Mouse (Mus musculus) frontal cortex, postnatal 36 days (tissue): ENCODE measurements around the gene Samd15.
A peak's percentile ranks its signal among the peaks of the same experiment; 100 is the strongest.
"Not testable (repeated sequence)": the region's sequence is repeated elsewhere in the genome, so short reads cannot be mapped to it uniquely, and the experiment has no call there.

Source experiments
- DNase-seq, 2 experiments: peaks; one replicate each; pipeline ENCODE4 v3.0.0; 2022; ENCODE audit warnings: low spot score in 2 of 2

Samd15 gene

GRCm38 (mm10) chr12:87199206-87199972 lies at the start of gene Samd15:
Gene Samd15 (plus strand): TSS chr12:87199723.
- DNase-seq = peak; percentile 37 to 52

DNA sequence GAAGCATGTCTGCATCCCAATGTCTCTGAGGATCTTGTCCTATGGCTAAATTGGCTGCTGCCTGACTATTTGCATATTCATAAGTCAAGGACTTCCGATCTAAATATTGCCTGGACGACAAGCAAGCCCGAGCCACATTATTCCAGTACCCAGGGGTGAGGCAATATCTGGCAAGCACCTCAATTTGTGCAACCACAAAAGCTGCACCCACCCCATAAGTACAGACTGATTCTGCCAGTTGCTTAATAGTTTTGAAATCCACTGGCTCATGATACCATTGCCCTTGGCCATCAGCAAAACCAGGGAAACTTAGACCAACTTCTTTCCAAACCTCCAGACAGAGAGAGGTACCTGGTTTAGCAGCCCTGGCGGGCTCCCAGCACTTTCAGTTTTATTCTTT lies 45.1 kb upstream of the Samd15 start:
- not testable (repeated sequence) for DNase-seq

GRCm38 (mm10) chr12:87157361-87157760 lies 42.2 kb upstream of the Samd15 start:
- no peak for DNase-seq

DNA sequence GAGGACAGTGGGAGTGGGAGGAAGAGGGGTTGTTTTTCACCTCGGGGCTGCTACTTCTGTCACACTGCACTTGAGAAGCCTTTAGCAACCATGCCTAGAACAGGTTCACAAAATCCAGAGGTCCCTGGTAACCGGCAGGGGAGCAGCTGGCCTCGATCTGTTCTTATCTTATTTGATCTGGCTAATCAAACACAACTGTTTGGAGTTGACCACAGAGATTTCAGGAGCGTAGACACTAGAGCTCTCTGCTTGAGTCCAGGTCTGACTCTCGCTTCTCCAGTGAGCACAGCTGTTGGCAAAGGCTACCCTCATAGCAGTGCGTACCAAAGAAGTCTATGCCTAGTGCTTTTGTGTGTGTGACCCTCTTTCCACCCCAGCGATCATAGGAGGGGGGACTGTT lies 41.4 kb upstream of the Samd15 start:
- no peak for DNase-seq

- no peak for DNase-seq
Observed at GRCm38 (mm10) chr12:87160310-87160709, 39.2 kb upstream of the Samd15 start.

GRCm38 (mm10) chr12:87160815-87161214 lies 38.7 kb upstream of the Samd15 start:
- no peak for DNase-seq

DNA sequence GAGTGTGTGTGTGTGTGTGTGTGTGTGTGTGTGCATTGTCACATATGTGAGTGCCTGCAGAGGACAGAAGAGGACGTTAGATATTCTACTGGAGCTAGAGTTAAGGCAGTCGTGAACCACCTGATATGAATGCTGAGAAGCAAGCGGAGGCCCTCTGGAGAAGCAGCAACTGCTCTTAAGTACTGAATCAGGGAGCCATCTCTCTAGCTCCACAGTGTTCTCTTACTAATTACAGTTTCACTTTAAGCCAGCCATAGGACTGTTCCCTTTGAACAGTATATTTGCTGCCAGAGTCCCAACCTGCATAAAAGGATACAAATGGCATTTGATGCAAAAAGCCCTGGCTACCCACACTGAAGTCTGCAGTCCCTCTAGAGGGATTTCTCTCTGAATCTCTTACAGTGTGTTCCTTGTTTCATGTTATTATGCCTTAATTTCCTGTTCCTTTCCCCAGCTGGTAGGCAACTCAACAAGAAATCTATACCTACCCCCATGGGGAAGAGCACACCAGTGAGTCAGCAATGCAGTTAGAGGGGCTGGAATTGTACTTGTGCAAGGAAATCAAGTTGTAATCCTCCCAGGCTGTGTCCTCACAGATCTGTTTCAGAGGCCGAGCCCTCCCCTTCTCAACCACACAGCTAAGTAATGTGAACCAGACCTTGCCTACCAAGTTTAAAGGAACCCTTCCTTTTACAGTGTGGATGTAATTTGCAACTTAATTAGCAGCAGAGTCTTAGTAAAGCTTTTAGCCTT lies 24.2 kb upstream of the Samd15 start:
- DNase-seq = no peak

- DNase-seq = no peak
Observed at GRCm38 (mm10) chr12:87177631-87178030, 21.9 kb upstream of the Samd15 start.

- no peak for DNase-seq
Observed at GRCm38 (mm10) chr12:87193008-87193407, 6.5 kb upstream of the Samd15 start.

DNA sequence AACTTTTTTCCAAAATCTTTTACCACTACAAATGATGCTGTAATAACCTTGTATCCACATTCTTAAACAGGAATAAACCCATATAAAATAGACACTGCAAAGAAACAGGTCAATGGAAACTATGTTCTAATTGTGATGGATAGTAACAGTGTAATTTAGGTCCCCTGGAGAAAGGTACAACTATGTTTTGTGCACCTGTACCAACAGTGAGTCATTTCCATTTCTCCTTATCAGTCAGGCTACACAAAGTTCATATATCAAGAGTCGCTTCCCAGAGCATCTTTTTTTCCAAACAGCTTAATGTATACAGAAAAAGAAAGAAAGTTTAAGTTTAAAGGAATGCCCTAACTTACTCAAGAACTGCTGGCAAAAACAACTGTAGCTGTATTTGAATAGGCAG lies 4.5 kb upstream of the Samd15 start:
- no peak for DNase-seq

- DNase-seq = no peak
Observed at GRCm38 (mm10) chr12:87196310-87196709, 3.2 kb upstream of the Samd15 start.

- DNase-seq = no peak
Observed at GRCm38 (mm10) chr12:87198792-87199191, 731 bp upstream of the Samd15 start.

- peak; percentile 71 to 82 for DNase-seq
Observed at GRCm38 (mm10) chr12:87199973-87200586, 557 bp downstream of the Samd15 start, which contains the start of gene Tmed8. Gene Tmed8 (minus strand): TSS chr12:87200454.

GRCm38 (mm10) chr12:87201694-87202093 lies 2.2 kb downstream of the Samd15 start:
- no peak for DNase-seq

DNA sequence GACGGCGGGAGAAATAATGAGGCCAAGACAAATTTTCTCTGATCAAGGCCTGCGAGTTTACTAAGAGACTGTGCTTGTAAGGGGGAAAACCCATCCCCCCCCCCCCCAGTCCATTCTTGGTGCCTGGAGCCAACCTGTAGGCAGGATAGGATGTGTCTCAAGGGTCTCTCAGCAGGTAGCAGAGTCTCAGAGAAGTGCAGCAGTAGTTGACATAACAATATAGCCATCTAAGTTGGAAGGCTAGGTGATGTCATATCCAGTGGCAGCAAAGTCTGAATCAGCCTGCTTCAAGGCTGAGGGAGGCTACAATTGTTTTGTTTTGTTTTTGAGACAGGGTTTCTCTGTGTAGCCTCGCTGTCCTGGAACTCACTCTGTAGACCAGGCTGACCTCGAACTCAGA lies 6.3 kb downstream of the Samd15 start:
- DNase-seq = not testable (repeated sequence)

DNA sequence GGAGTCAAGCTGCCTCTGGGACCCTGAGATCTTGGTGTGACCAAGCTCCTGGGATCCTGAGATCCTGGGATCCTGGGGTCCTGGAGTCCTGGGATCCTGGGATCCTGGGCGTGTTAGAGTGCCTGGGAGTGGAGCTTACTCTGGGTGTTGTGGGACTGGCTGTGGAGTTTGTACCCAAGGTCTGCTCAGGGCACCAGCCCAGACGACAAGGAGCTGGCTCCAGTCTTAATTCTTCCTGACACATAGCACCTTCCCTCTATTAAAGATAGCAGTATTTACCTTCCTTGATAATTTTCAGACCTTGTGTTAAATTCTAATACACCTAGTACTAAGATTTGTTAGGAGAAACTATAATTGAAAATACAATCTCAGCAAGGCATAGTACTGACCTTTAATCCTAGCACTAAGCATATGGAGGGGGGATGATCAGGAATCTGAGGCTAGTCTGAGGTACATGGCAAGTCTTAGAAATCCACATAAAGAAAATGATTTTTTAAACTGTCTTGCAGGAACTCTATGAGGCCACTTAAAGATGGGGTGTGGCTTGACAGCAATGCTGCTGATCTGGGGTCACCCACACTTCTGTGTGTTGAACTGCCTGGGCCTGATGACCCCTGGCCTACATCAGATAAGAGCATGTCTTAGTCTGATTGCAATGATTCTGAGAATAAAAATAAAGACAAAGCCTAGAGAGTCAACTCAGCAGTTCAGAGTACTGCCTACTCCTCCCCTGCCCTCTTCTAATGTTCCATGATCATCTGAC lies 13.5 kb downstream of the Samd15 start:
- DNase-seq = no peak

DNA sequence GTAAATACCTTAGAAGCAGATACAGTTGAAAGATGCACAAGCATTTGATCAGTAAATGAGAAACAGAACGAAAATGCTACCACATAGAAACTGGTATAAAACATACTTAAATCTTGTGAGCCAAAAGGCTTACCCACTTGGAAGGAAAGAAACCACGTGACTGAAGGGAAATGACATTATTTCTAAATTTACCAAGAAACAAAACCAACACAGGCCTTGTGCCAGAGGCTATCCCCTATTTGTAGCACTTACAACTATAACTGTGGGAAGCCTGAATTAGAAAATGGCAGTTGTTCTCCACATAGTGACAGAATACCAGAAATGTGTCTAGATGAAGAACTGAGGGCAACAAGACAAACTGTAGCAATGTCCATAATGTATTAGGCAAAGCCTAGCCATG lies 16.5 kb downstream of the Samd15 start:
- DNase-seq = no peak

- no peak for DNase-seq
Observed at GRCm38 (mm10) chr12:87217596-87217995, 18.1 kb downstream of the Samd15 start.

DNA sequence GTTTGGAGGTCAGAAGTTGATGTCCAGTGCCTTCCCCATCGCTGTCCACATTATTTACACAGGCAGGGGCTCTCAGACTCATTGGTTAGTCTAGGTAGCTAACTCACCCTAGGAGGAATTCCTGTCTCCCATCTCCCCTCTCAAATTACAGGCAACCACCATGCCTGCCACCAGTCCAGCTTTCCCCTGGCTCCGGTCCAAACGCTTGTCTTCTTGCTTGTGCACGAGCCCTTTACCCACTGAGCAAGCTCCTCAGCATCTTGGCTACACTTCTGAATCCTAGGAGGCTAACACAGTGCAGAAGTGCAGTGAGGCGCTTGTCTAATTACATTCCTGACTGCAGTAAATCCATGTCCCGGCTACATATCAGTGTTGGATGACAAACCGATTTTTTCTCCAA lies 19.8 kb downstream of the Samd15 start:
- DNase-seq = no peak

DNA sequence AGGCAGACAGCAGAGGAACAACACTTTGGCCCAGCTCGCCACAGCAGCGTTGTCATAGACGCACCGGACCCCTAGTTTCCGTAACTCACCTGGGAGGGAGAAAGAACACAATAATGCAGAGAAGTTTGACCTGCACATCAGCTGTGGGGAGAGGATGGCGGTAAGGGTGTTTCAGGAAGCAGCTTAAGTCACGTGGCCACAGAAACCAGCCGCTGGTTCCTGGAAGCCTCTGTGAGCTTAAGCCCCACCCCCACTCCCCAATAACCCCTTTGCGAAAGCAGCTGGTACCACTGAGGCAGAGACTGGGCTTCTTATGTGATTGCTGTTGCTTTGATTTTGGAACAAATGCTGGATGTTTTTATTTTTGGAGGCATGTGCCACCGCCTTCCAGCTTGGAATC lies 25.4 kb downstream of the Samd15 start:
- DNase-seq = no peak

- no peak for DNase-seq
Observed at GRCm38 (mm10) chr12:87226801-87227200, 27.3 kb downstream of the Samd15 start.

GRCm38 (mm10) chr12:87229633-87230032 lies 30.1 kb downstream of the Samd15 start:
- no peak for DNase-seq
